ENCODE assay signal across 12 mouse cellular contexts in the genomic region with DNA sequence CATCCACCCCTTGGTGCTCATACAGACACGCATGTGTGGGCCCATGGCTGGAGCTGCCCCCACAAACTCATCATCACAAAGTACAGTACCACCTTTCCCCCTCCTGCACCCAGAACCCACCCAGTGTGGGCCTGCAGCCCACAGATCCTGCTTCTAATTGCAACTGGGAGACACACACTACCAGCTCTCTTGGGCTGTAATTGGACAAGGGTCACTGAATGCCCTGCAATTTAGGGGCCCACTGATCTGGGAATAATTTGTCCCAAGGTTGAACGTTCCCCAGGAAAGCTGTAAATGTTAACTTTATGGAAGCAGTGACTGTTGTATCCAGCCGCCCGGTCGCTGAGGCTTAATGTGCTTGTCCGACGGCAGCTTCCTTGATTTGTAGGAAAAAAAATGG.
"Had no signal": no experiment of that assay in that cellular context is flagged by ENCODE, and none has a peak within 500 bp of the region (broad histone marks: within the 10 kb centered on the region; RNA-seq: fewer than 3 reads in every experiment).

No protein-coding gene starts in this region.

- H3K4me2 ChIP-seq: liver, embryonic 11.5 days; liver, embryonic 15.5 days; lung, embryonic 14.5 days had no signal

- H3K36me3 ChIP-seq: liver, embryonic 15.5 days had no signal

- H3K27me3 ChIP-seq: liver, embryonic 15.5 days had no signal

- H3K9ac ChIP-seq: liver, embryonic 15.5 days; lung, embryonic 14.5 days had no signal

- DNase-seq: kidney, postnatal 14 days; lung, embryonic 14.5 days; lung, postnatal 10 days; lung, postnatal 4 days; midbrain, embryonic 14.5 days; right cerebral cortex, adult 18-20 months; right cerebral cortex, postnatal 25 days; thymus, postnatal 36 days had no signal

- H3K4me3 ChIP-seq: liver, embryonic 15.5 days; midbrain, embryonic 10.5 days; myocyte had no signal

- H3K9me3 ChIP-seq: liver, embryonic 15.5 days; midbrain, embryonic 10.5 days had no signal

- H3K27ac ChIP-seq: liver, embryonic 15.5 days; midbrain, embryonic 10.5 days had no signal
